Mouse (Mus musculus) cerebellum, adult 2 months (tissue): ENCODE measurements at regions not wholly inside any gene's neighbourhood (a gene's known extent, or its start where the extent isn't known, plus 50 kb on each side); places are given as distances from the start of the nearest gene placed in this dataset.
A peak's percentile ranks its signal among the peaks of the same experiment; 100 is the strongest.

Source experiments
- DNase-seq, 2 experiments: peaks; one replicate each; pipeline ENCODE4 v3.0.0; 2021
- H3K27ac ChIP-seq: fragments of 200-500 bp; 2 replicates; pipeline ENCODE4 v1.5.1; 2012; ENCODE audit warnings: low read length, control low read depth, inconsistent platforms; ENCODE audit not compliant: insufficient read depth
- H3K27me3 ChIP-seq: fragments of 200-500 bp; 2 replicates; pipeline ENCODE4 v1.6.1; 2012; ENCODE audit warnings: inconsistent platforms, mild to moderate bottlenecking, low read length, moderate library complexity; ENCODE audit not compliant: control insufficient read depth, insufficient read depth
- H3K4me1 ChIP-seq: fragments of 200-500 bp; 2 replicates; pipeline ENCODE4 v1.6.1; 2011; ENCODE audit warnings: low read length; ENCODE audit not compliant: control insufficient read depth, insufficient read depth
- H3K4me3 ChIP-seq: fragments of 200-500 bp; replicated peaks from 2 replicates; pipeline ENCODE3; 2011; ENCODE audit warnings: mild to moderate bottlenecking, low read depth, low read length, control low read depth; ENCODE audit not compliant: insufficient read depth
- CTCF ChIP-seq: fragments of 200-500 bp; IDR thresholded peaks from 2 replicates; pipeline ENCODE4 v1.5.1; 2011; ENCODE audit warnings: low read depth, mild to moderate bottlenecking, control low read depth, low read length, moderate library complexity, borderline replicate concordance; ENCODE audit not compliant: insufficient read depth
- POLR2A ChIP-seq: fragments of 200-500 bp; IDR thresholded peaks from 2 replicates; pipeline ENCODE4 v1.6.1; 2011; ENCODE audit warnings: low read length, control low read depth, borderline replicate concordance; ENCODE audit not compliant: insufficient read depth
- WGBS: fragments of 180-500 bp; shearing (Covaris S2); methylation state at CpG from one replicate; pipeline ENCODE4 v1.1.7; 2018; 5-methylcytosine and 5-hydroxymethylcytosine counted together

- H3K27me3 ChIP-seq: no peaks in the 10 kb centered on the region
- TF ChIP-seq POLR2A (no peak), CTCF (no peak)
- 58% methylated on average over 6 of the region's 6 CpGs for WGBS
- H3K4me1 ChIP-seq: peaks cover 20% of the 10 kb centered on the region; the same call in 1 of the 2 replicates
- H3K4me3 ChIP-seq: no peak overlapping the region
- H3K27ac ChIP-seq: peak overlapping the region; percentile 96
- DNase-seq: peak in 1 of 2 experiments; percentile 72
Observed at GRCm38 (mm10) chr7:90030486-90031250, 49.9 kb upstream of the Eed start.

DNA sequence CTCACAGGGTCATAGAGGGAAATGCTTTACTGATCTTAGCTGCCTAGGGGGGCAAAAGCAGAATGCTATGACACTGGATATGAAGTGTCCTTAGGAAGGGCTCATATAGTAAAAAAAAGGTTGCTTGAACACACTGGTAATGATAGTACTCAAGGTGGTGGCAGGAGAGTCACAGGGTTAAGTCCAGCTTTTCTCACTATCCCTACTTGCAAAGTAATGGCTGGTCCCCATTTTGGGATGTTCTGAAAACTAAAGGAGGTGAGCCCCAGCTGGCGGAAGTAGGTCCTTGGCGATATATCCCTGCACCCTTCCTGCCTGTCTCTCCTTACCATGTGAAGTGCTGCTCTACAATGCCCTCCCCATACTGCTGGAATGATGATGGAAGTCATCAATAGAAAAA lies 52.3 kb upstream of the Eed start:
- TF ChIP-seq POLR2A (no peak), CTCF (no peak)
- WGBS: 95% methylated on average over 2 of the region's 2 CpGs
- no peak for DNase-seq
- Histone ChIP-seq H3K4me1 (peaks cover 20% of the 10 kb centered on the region; the same call in 1 of the 2 replicates), H3K27me3 (no peaks in the 10 kb centered on the region), H3K27ac (no peak overlapping the region), H3K4me3 (no peak overlapping the region)

- Histone ChIP-seq H3K4me1 (peaks cover 19% of the 10 kb centered on the region; the same call in 1 of the 2 replicates), H3K4me3 (no peak overlapping the region), H3K27me3 (no peaks in the 10 kb centered on the region), H3K27ac (no peak overlapping the region)
- 79% methylated on average over 9 of the region's 9 CpGs for WGBS
- DNase-seq: no peak
- no peak for TF ChIP-seq CTCF
- TF ChIP-seq POLR2A: no peak
Observed at GRCm38 (mm10) chr7:90033640-90034312, 53.0 kb upstream of the Eed start.

GRCm38 (mm10) chr7:90034498-90034897 lies 53.7 kb upstream of the Eed start:
- no peak overlapping the region for H3K27ac ChIP-seq
- no peak for DNase-seq

DNA sequence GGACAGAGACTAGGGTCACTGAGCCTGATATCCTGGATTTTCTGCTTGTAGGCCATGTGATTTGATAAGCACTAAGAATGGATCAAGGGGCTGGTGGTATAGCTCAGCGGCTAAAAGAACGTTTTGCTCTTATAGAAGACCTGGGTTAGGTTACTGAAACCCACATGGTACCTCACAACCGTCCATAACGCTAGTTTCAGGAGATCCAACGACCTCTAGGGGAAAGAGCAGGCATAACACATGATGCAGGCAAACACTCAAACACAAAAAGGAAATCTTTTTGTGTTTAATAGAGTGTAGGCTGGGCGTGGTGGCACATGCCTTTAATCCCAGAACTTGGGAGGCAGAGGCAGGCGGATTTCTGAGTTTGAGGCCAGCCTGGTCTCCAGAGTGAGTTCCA lies 54.6 kb upstream of the Eed start:
- 73% methylated on average over 7 of the region's 7 CpGs for WGBS
- TF ChIP-seq POLR2A: no peak
- no peak for TF ChIP-seq CTCF
- Histone ChIP-seq H3K27me3 (no peaks in the 10 kb centered on the region), H3K27ac (no peak overlapping the region), H3K4me3 (no peak overlapping the region), H3K4me1 (peaks cover 16% of the 10 kb centered on the region; the same call in 1 of the 2 replicates)
- no peak for DNase-seq

More at GRCm38 (mm10) chr7:90034498-90034897, 53.7 kb upstream of the Eed start:
- WGBS: 95% methylated on average over 3 of the region's 3 CpGs
- Histone ChIP-seq H3K27me3 (no peaks in the 10 kb centered on the region), H3K4me3 (no peak overlapping the region), H3K4me1 (peaks cover 23% of the 10 kb centered on the region; the same call in 1 of the 2 replicates)
- no peak for TF ChIP-seq POLR2A
- TF ChIP-seq CTCF: no peak

DNA sequence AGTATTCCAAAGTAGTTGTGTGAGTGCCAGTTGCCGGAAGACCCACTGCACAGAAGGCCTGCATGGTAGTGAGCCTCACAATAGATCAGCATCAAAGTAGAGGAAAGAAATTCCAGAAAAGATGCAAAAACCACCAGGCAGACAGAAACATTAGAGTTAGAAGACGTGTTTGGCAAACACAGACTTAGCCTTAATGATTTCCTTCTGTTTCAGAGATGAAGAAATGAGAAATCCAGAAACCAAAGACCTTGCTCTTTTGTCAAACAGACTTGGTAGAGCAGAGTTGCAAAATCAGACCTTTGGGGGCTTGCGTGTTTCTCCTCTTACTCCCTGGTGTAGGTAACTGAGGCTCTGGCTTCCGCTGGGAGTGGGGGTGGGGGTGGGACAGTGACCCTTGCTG lies 57.0 kb upstream of the Eed start:
- TF ChIP-seq CTCF (no peak), POLR2A (no peak)
- H3K27ac ChIP-seq: no peak overlapping the region
- peaks cover 15% of the 10 kb centered on the region; the same call in 1 of the 2 replicates for H3K4me1 ChIP-seq
- no peaks in the 10 kb centered on the region for H3K27me3 ChIP-seq
- WGBS: 96% methylated on average over 4 of the region's 4 CpGs
- no peak overlapping the region for H3K4me3 ChIP-seq
- no peak for DNase-seq

GRCm38 (mm10) chr7:90039504-90039903 lies 58.7 kb upstream of the Eed start:
- peak in 1 of 2 experiments; percentile 79 for DNase-seq

More at GRCm38 (mm10) chr7:90039504-90039903, 58.7 kb upstream of the Eed start:
- TF ChIP-seq POLR2A (no peak), CTCF (no peak)
- WGBS: 12% methylated on average over 9 of the region's 9 CpGs
- H3K27ac ChIP-seq: no peak overlapping the region
- H3K4me1 ChIP-seq: peaks cover 12% of the 10 kb centered on the region; the same call in 1 of the 2 replicates
- peak overlapping the region; percentile 15 for H3K4me3 ChIP-seq
- H3K27me3 ChIP-seq: no peaks in the 10 kb centered on the region
